Mouse (Mus musculus) heart, postnatal 14 days (tissue): Measurements from ENCODE around the gene Abcc6. TPM values are rescaled to one million over a fixed set of nuclear protein-coding genes. Genes with fewer than 3 reads are reported as not detected.

Experiments
- total RNA-seq, 2 experiments: library from RNA; stranded (reverse); gene quantifications; 2 replicates each; pipeline ENCODE4 v1.2.3; 2021

Abcc6 gene
- total RNA-seq, 2 experiments from 2014 or later, result 0.05 TPM

Other genes with a start within 250 kb of the Abcc6 start
- under 1 TPM in 1 of 2 experiments, not detected in 1; 0.12 TPM for gene Lmtk3, start 246.6 kb downstream of the Abcc6 start, total RNA-seq
- not detected for gene Sult2b1, start 245.6 kb downstream of the Abcc6 start, total RNA-seq
- gene Cyth2, start 215.7 kb downstream of the Abcc6 start, total RNA-seq, result 10 to 100 TPM; 73.9 to 77.1 TPM
- under 1 TPM; 0.74 to 1.00 TPM for gene Kcnj14, start 205.5 kb downstream of the Abcc6 start, total RNA-seq
- 10 to 100 TPM in 1 of 2 experiments, 1 to 10 TPM in 1; 8.6 to 12.5 TPM for gene Grwd1, start 199.4 kb downstream of the Abcc6 start, total RNA-seq
- gene Kdelr1, start 157.5 kb downstream of the Abcc6 start, total RNA-seq, result 100 to 1,000 TPM; 103 to 109 TPM
- gene Grin2d, start 151.9 kb downstream of the Abcc6 start, total RNA-seq, result under 1 TPM; 0.34 to 0.41 TPM
- not detected for gene Syngr4, start 133.6 kb downstream of the Abcc6 start, total RNA-seq
- gene Tmem143, start 133.4 kb downstream of the Abcc6 start, total RNA-seq, result 10 to 100 TPM; 77.4 to 79.3 TPM
- gene Emp3, start 108.9 kb downstream of the Abcc6 start, total RNA-seq, result 10 to 100 TPM; 25.7 to 32.4 TPM
- 1 to 10 TPM; 2.0 to 2.2 TPM for gene Ccdc114, start 106.2 kb downstream of the Abcc6 start, total RNA-seq
- 10 to 100 TPM; 68.0 to 68.6 TPM for gene Nomo1, start 3.4 kb upstream of the Abcc6 start, total RNA-seq
- 10 to 100 TPM; 82.8 to 85.0 TPM for gene Kcnj11, start 70.5 kb upstream of the Abcc6 start, total RNA-seq
- gene Abcc8, start 149.7 kb upstream of the Abcc6 start, total RNA-seq, result 10 to 100 TPM; 53.4 to 61.5 TPM
- 10 to 100 TPM; 10.7 to 12.8 TPM for gene Ush1c, start 208.2 kb upstream of the Abcc6 start, total RNA-seq
- gene Otog, start 210.7 kb upstream of the Abcc6 start, total RNA-seq, result not detected